Mouse (Mus musculus): ENCODE measurements at regions not wholly inside any gene's neighbourhood (a gene's known extent, or its start where the extent isn't known, plus 50 kb on each side); places are given as distances from the start of the nearest gene placed in this dataset.
A peak's percentile ranks its signal among the peaks of the same experiment; 100 is the strongest.

- no peak for DNase-seq
- intact Hi-C loops (cut with DNase I): no loop called here
Observed at GRCm38 (mm10) chr12:98045784-98046458, 213.3 kb downstream of the Galc start.

DNA sequence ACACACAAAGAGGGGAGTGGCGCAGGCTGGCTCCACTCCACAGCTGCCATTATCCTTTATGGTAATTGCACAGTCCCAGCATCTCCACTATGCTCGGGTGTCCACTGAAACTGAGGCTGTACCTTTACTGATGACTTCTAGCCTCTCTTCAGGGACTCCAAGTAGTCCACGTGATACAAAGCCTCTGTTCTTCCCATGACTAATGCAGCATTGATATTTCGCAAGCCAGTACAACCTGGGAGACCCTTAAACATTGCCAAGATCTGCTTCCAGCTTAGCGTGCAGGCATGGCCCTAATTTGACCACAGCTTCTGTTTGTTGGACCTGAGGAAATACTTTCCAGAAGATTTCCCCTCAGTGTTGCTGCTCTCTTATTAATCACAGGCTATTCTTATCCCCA lies 215.8 kb downstream of the Galc start:
- no peak for DNase-seq
- intact Hi-C loops (cut with DNase I): no loop called here

GRCm38 (mm10) chr12:98039677-98040076 lies 219.6 kb downstream of the Galc start:
- intact Hi-C loops (cut with DNase I): no loop called here
- DNase-seq: no peak

- intact Hi-C loops (cut with DNase I): no loop called here
- DNase-seq: no peak
Observed at GRCm38 (mm10) chr12:98023655-98024054, 235.6 kb downstream of the Galc start.

GRCm38 (mm10) chr12:98014607-98015278 lies 244.5 kb downstream of the Galc start:
- intact Hi-C loops (cut with DNase I): no loop called here
- DNase-seq: no peak

GRCm38 (mm10) chr12:98009175-98009574 lies 250.1 kb downstream of the Galc start:
- intact Hi-C loops (cut with DNase I): no loop called here
- DNase-seq: no peak

- intact Hi-C loops (cut with DNase I): no loop called here
- DNase-seq: no peak
Observed at GRCm38 (mm10) chr12:98005671-98006469, 253.4 kb downstream of the Galc start.

DNA sequence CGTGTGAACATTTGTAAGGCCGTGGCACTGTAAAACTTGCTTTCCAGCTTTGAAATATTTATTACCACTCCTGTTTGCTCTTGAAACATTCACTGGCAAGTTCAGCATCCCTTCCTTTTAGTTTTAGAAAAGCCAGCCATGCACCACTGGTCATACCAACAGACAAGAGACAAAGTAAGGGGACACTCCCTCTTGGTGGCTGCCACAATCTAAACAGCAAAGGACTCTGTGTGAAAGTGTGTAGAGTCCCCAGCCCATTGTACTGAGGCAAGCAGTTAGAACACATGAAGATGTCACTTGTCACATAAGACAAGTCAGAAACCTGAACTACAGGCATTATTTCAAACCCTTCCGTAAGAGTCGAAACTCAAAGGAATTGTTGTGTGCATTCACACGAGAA lies 257.0 kb downstream of the Galc start:
- DNase-seq: no peak
- intact Hi-C loops (cut with DNase I): no loop called here

- DNase-seq: no peak
Observed at GRCm38 (mm10) chr12:97994884-97995283, 264.4 kb downstream of the Galc start.

GRCm38 (mm10) chr12:97993937-97994336 lies 265.3 kb downstream of the Galc start:
- no peak for DNase-seq
- intact Hi-C loops (cut with DNase I): no loop called here

More at GRCm38 (mm10) chr12:97994884-97995283, 264.4 kb downstream of the Galc start:
- intact Hi-C loops (cut with DNase I): no loop called here

- intact Hi-C loops (cut with DNase I): no loop called here
Observed at GRCm38 (mm10) chr12:97983390-97983789, 275.9 kb downstream of the Galc start.

DNA sequence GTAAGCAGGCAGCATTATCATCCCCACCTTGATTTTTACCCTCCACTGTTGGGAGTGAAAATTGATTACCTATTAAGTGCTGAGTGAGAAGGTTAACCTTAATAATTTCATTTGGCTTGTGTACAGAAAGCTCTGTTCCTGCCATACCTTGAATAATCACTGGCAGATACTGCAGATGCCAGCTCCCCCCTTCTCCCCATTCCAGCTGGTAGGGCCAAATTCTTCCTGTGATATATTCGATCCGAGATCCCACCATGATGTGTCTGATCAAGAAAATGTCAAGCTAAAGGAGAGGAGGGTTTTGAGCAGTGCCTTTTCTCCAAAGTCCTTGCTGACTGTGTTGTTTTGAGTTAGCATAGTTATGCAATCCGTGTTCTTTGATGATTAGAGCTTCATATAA lies 280.6 kb downstream of the Galc start:
- intact Hi-C loops (cut with DNase I): no loop called here

More at GRCm38 (mm10) chr12:97983390-97983789, 275.9 kb downstream of the Galc start:
- DNase-seq: no peak

DNA sequence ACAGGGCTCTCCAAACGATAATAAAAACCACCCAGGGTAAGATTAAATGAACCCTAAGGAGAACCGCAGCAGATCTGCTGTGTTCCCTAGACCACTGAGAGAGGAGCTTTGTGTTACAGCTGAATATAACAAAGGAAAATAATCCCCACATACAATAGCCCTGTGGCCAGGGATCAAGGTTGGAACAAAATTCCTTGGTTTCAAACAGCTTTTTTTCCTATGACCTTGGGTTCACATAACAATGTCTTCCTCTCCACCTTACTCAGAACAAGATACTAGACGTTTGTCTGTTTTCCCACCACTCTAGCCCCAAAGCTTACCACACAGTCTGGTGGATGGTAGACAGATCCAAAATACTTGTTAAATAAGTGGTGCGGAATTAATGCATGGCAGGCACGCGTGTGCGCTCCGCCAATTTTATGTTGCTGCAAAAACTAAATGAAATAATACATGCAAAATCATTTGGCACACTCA lies 281.0 kb downstream of the Galc start:
- intact Hi-C loops (cut with DNase I): no loop called here
- DNase-seq: peak; percentile 55

More for the DNA sequence above, 280.6 kb downstream of the Galc start:
- peak; percentile 36 for DNase-seq

- no peak for DNase-seq
- intact Hi-C loops (cut with DNase I): no loop called here
Observed at GRCm38 (mm10) chr12:97977633-97978032, 281.6 kb downstream of the Galc start.

DNA sequence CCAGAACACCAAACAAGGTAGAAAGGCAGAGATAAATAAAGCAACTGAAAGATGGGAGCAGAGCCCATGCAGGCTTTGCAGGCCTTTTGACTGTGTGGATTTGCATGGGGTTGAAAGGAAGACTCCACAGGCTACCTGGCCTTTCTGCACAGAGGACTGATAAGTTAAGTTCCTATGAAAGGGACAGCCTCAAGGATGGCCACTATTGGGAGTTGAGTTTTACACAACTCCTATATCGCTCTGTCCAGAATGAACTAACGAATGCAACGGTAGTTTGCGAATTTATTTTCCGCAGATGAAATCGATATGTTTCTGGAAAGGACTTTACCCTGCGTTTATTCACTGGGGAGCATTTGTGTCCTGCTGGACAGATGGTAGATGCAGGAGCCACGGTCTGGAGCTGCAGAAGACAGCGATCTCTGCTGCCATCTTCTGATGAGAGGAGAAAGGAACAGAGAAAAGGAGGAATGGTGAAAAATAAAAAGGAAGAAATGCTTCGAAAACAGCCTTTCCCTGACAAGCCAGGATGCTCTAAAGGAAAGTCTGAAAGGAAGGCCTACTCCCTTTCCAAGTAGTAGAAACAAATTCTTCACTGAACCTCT lies 285.2 kb downstream of the Galc start:
- peak; percentile 37 for DNase-seq
- intact Hi-C loops (cut with DNase I): no loop called here

- intact Hi-C loops (cut with DNase I): no loop called here
Observed at GRCm38 (mm10) chr12:97957201-97957600, 302.1 kb downstream of the Galc start.

GRCm38 (mm10) chr12:97953336-97953735 lies 305.9 kb downstream of the Galc start:
- intact Hi-C loops (cut with DNase I): no loop called here
- DNase-seq: no peak

More at GRCm38 (mm10) chr12:97957201-97957600, 302.1 kb downstream of the Galc start:
- DNase-seq: peak; percentile 54

- DNase-seq: no peak
- intact Hi-C loops (cut with DNase I): no loop called here
Observed at GRCm38 (mm10) chr12:97952204-97952603, 307.1 kb downstream of the Galc start.

DNA sequence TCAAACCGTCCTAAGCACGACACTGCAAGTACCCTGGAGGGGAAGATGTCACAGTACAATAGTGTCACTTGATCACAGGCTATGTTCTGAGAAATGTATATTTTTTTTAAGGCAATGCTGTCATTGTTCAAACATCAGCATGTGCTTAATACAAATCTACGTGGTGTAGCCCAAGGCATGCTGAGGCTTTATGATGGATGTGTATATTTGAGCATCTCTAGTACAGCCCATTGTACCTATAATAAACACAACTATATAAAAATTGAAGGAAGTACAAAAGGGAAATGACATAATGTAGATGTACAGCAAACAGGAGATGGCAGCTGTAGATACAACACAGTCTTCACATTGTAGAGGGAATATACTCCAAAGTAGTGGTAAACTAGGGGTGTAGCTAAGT lies 309.2 kb downstream of the Galc start:
- intact Hi-C loops (cut with DNase I): no loop called here
- no peak for DNase-seq

DNA sequence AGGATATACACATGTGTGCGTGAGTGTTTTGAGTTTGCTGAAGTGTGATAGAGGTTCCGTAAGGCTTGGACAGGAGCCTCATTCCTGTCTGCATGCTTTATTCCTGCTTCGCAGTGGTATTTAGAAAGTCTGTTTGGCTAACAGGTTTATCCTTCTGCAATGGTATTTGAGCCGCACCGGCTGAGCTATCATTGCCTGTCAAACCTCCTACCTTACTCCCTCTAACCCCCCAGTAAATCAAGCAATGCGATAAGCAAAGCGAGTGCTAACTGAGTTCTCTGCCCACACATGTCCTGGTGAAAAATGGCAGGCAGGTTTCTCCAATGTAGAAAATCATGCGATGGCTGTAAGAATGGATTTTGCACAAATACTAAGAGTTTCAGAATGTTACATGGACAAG lies 311.8 kb downstream of the Galc start:
- no peak for DNase-seq

GRCm38 (mm10) chr12:97938361-97938760 lies 320.9 kb downstream of the Galc start:
- intact Hi-C loops (cut with DNase I): no loop called here
- no peak for DNase-seq

More for the DNA sequence above, 311.8 kb downstream of the Galc start:
- intact Hi-C loops (cut with DNase I): no loop called here
